Mouse (Mus musculus) forebrain, embryonic 16.5 days (tissue): Measurements from ENCODE around the gene Fam83f. TPM values are rescaled to one million over a fixed set of nuclear protein-coding genes. Genes with fewer than 3 reads are reported as not detected.
"Not testable (repeated sequence)": the region's sequence is repeated elsewhere in the genome, so short reads cannot be mapped to it uniquely, and the experiment has no call there.

Source experiments
- ATAC-seq: fragments of 200-750 bp; cut with Nextera tagmentation; 2 replicates; pipeline ENCODE4 v1.8.0; 2017; ENCODE audit warnings: mild to moderate bottlenecking, moderate library complexity
- H3K27ac ChIP-seq: fragments of 300-500 bp; sonication (generic); 2 replicates; pipeline ENCODE4 v1.5.1; 2014; ENCODE audit warnings: low read length, control low read depth
- H3K27me3 ChIP-seq: fragments of 300-500 bp; sonication (generic); replicated peaks from 2 replicates; pipeline ENCODE4 v1.6.1; 2014; ENCODE audit warnings: low read length; ENCODE audit not compliant: control insufficient read depth, insufficient read depth
- H3K36me3 ChIP-seq: fragments of 300-500 bp; sonication (generic); 2 replicates; pipeline ENCODE4 v1.6.1; 2014; ENCODE audit not compliant: control insufficient read depth, insufficient read depth
- H3K4me1 ChIP-seq: fragments of 300-500 bp; sonication (generic); replicated peaks from 2 replicates; pipeline ENCODE4 v1.6.1; 2014; ENCODE audit warnings: low read length; ENCODE audit not compliant: control insufficient read depth, insufficient read depth
- H3K4me2 ChIP-seq: fragments of 300-500 bp; sonication (generic); 2 replicates; pipeline ENCODE4 v1.6.1; 2014; ENCODE audit warnings: mild to moderate bottlenecking, low read length, control low read depth
- H3K4me3 ChIP-seq: fragments of 300-500 bp; sonication (generic); replicated peaks from 2 replicates; pipeline ENCODE4 v1.5.1; 2014; ENCODE audit warnings: mild to moderate bottlenecking, low read length, control low read depth
- H3K9ac ChIP-seq: fragments of 300-500 bp; sonication (generic); replicated peaks from 2 replicates; pipeline ENCODE4 v1.6.1; 2014; ENCODE audit warnings: low read depth, low read length, control low read depth
- H3K9me3 ChIP-seq: fragments of 300-500 bp; sonication (generic); 2 replicates; pipeline ENCODE4 v1.6.1; 2016; ENCODE audit warnings: low read length; ENCODE audit not compliant: control insufficient read depth
- WGBS: fragments of 180-500 bp; shearing (Covaris S2); extraction: QIAGEN DNeasy Blood & Tissue Kit; methylation state at CpG from one replicate; pipeline ENCODE4 v1.1.7; 2014; 5-methylcytosine and 5-hydroxymethylcytosine counted together
- polyA plus RNA-seq: library from polyadenylated mRNA; unstranded; fragments of >200 nt; fragmentation: Nextera tagmentation; extraction: Ambion mirVana; gene quantifications from 2 replicates; pipeline ENCODE4 v1.2.1, GENCODE M21; 2015

The Fam83f gene
- polyA plus RNA-seq, 1 experiment from 2014 or later, result not detected

DNA sequence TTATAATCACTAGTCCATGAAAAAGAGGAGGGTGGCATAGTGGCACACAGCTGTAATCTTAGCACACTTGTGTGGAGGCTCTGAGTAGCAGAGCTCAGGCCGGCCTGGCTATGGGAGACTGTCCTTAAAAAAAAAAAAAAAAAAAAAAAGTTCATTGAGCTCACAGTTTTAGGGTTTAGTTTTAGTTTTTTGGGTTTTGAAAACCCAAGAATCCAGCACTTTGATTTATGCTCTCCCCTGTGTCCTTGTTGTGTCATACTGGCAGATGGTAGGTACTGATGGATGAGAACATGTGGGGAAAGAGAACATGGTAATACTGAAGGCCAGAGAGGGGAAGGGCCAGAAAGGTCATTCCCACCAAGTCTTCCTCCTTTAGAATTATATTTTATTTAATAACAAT, 59.4 kb downstream of the Fam83f start:
- ATAC-seq, result no peak
- Histone ChIP-seq H3K4me2 (no peak overlapping the region), H3K9me3 (no peaks in the 10 kb centered on the region), H3K4me1 (no peaks in the 10 kb centered on the region), H3K36me3 (no peaks in the 10 kb centered on the region), H3K9ac (no peak overlapping the region), H3K27ac (no peak overlapping the region), H3K27me3 (no peaks in the 10 kb centered on the region), H3K4me3 (no peak overlapping the region)
- WGBS, result 100% methylated on average over 1 of the region's 1 CpGs

DNA sequence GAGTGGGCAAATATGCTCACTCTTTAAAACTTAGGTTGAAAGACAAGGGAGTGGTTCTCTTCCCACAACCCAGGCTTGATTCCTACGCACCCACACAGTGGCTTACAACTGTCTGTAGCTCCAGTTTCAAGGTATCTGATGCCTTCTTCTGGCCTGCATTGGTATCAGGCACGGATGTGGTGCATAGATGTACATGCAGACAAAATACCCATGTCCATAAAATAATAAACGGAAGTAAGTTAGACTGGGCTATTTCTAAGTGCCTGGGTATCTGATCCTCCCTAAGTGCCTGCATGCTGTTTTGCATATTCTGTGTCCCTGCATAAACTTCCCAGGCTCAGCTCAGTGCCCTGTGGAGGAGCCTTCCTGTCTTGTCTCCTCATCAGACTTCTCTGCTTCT, 59.9 kb downstream of the Fam83f start:
- H3K9me3 ChIP-seq, result no peaks in the 10 kb centered on the region
- no peaks in the 10 kb centered on the region for H3K4me1 ChIP-seq
- H3K9ac ChIP-seq, result no peak overlapping the region
- no peaks in the 10 kb centered on the region for H3K27me3 ChIP-seq
- no peaks in the 10 kb centered on the region for H3K36me3 ChIP-seq
- no peak overlapping the region for H3K27ac ChIP-seq
- H3K4me3 ChIP-seq, result no peak overlapping the region
- no peak overlapping the region for H3K4me2 ChIP-seq
- 84% methylated on average over 3 of the region's 3 CpGs for WGBS
- no peak for ATAC-seq

- Histone ChIP-seq H3K4me3 (no peak overlapping the region), H3K27me3 (no peaks in the 10 kb centered on the region), H3K4me1 (no peaks in the 10 kb centered on the region), H3K9me3 (no peaks in the 10 kb centered on the region), H3K4me2 (no peak overlapping the region), H3K36me3 (no peaks in the 10 kb centered on the region), H3K9ac (no peak overlapping the region), H3K27ac (no peak overlapping the region)
- ATAC-seq, result no peak
- WGBS, result 43% methylated on average over 4 of the region's 4 CpGs
Observed at GRCm38 (mm10) chr15:80732266-80733030, 60.8 kb downstream of the Fam83f start.

DNA sequence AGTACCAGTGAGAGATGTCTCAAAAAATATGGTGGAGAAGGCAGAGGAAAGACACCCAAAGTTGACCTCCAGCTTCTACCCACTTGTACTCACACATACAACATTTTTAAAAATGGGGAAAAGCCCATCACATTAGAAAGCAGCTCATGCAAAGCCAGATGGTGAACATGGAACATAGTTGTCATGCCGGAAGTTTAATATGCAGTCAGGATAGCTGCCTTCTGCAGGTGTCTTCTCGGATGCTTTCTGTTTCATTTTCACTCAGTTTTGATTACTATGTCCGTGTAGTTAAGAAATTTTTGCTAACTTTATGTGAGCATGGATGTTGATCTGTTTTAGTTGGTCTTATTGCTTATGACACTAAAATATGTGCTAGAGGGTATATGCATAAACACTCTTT, 63.7 kb downstream of the Fam83f start:
- 91% methylated on average over 3 of the region's 3 CpGs for WGBS

DNA sequence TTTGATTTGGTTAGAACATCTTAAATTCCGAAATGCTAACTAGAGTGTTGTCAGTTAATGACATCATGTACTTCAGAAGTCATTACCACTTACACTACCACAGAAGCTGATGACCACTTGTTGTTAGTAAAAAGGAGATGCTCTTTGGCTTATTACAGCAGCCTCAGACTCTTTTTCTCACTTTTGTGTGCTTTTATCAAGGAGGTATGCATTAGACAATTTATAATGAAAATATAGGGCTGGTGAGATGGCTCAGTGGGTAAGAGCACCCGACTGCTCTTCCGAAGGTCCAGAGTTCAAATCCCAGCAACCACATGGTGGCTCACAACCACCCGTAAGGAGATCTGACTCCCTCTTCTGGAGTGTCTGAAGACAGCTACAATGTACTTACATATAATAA, 64.1 kb downstream of the Fam83f start:
- not testable (repeated sequence) for H3K27me3 ChIP-seq, H3K36me3 ChIP-seq, H3K4me1 ChIP-seq, H3K4me2 ChIP-seq, H3K9ac ChIP-seq, H3K27ac ChIP-seq, ATAC-seq, H3K4me3 ChIP-seq, H3K9me3 ChIP-seq
- 96% methylated on average over 3 of the region's 4 CpGs for WGBS

More for the DNA sequence above, 63.7 kb downstream of the Fam83f start:
- ATAC-seq, result no peak
- no peak overlapping the region for H3K27ac ChIP-seq
- no peaks in the 10 kb centered on the region for H3K4me1 ChIP-seq
- H3K36me3 ChIP-seq, result no peaks in the 10 kb centered on the region
- H3K4me3 ChIP-seq, result no peak overlapping the region
- H3K4me2 ChIP-seq, result no peak overlapping the region
- no peaks in the 10 kb centered on the region for H3K9me3 ChIP-seq
- H3K9ac ChIP-seq, result no peak overlapping the region
- H3K27me3 ChIP-seq, result no peaks in the 10 kb centered on the region

- Histone ChIP-seq H3K4me1 (no peaks in the 10 kb centered on the region), H3K27ac (no peak overlapping the region), H3K9me3 (no peaks in the 10 kb centered on the region), H3K9ac (no peak overlapping the region), H3K4me2 (no peak overlapping the region), H3K4me3 (no peak overlapping the region), H3K36me3 (no peaks in the 10 kb centered on the region), H3K27me3 (no peaks in the 10 kb centered on the region)
- WGBS, result 45% methylated on average over 1 of the region's 1 CpGs
- ATAC-seq, result no peak
Observed at GRCm38 (mm10) chr15:80736553-80736952, 64.9 kb downstream of the Fam83f start.

DNA sequence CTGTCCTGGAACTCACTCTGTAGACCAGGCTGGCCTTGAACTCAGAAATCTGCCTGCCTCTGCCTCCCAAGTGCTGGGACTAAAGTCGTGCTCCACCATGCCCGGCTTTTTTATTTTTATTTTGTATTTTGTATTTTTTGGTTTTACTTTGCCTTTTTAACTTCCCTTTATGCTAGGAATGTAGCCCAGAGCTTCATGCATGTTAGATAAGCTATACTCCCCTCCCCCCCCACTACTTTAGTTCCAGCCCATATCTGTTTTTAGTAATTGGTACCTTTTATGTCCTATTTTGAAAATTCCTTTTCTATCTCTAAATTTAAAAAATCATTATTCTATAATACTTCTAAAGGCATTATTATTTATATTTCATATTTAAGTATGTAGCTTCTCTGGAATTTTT, 66.6 kb downstream of the Fam83f start:
- no peak overlapping the region for H3K27ac ChIP-seq
- WGBS, result 95% methylated on average over 2 of the region's 2 CpGs
- H3K36me3 ChIP-seq, result no peaks in the 10 kb centered on the region
- H3K4me3 ChIP-seq, result no peak overlapping the region
- H3K4me1 ChIP-seq, result no peaks in the 10 kb centered on the region
- ATAC-seq, result no peak
- no peaks in the 10 kb centered on the region for H3K9me3 ChIP-seq
- H3K27me3 ChIP-seq, result no peaks in the 10 kb centered on the region
- H3K4me2 ChIP-seq, result no peak overlapping the region
- H3K9ac ChIP-seq, result no peak overlapping the region

DNA sequence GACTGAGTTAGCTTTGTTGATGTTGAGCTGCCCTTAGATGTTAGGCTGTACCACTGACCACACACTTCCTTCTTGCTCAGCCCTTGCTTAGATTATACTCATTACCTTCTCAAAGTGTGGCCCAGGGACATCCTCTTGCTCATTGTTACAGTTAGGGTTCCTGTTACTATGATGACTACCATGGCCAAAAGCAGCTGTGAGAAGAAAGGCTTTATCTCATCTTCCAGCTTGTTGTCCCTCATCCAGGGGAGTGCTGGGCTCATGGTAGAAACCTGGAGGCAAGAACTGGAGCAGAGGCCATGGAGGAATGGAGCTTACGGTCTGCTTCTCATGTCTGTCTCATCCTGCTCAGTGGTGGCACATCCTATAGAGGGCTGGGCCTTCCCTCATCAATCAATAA, 68.3 kb downstream of the Fam83f start:
- no peak overlapping the region for H3K4me2 ChIP-seq
- 94% methylated on average over 1 of the region's 1 CpGs for WGBS
- no peaks in the 10 kb centered on the region for H3K4me1 ChIP-seq

GRCm38 (mm10) chr15:80741836-80742235, 70.2 kb downstream of the Fam83f start:
- 68% methylated on average over 1 of the region's 1 CpGs for WGBS
- ATAC-seq, result no peak

More for the DNA sequence above, 68.3 kb downstream of the Fam83f start:
- ATAC-seq, result no peak
- no peaks in the 10 kb centered on the region for H3K9me3 ChIP-seq
- no peak overlapping the region for H3K4me3 ChIP-seq
- H3K36me3 ChIP-seq, result no peaks in the 10 kb centered on the region
- H3K27me3 ChIP-seq, result no peaks in the 10 kb centered on the region
- no peak overlapping the region for H3K9ac ChIP-seq
- no peak overlapping the region for H3K27ac ChIP-seq

More at GRCm38 (mm10) chr15:80741836-80742235, 70.2 kb downstream of the Fam83f start:
- Histone ChIP-seq H3K27me3 (no peaks in the 10 kb centered on the region), H3K9me3 (no peaks in the 10 kb centered on the region), H3K27ac (no peak overlapping the region), H3K4me2 (no peak overlapping the region), H3K4me3 (no peak overlapping the region), H3K9ac (no peak overlapping the region), H3K36me3 (no peaks in the 10 kb centered on the region), H3K4me1 (no peaks in the 10 kb centered on the region)
